Mouse (Mus musculus) forebrain, embryonic 11.5 days (tissue): ENCODE data around the gene 4931440F15Rik. TPM values are rescaled to one million over a fixed set of nuclear protein-coding genes. Genes with fewer than 3 reads are reported as not detected.
"Not testable (repeated sequence)": the region's sequence is repeated elsewhere in the genome, so short reads cannot be mapped to it uniquely, and the experiment has no call there.

Source experiments
- ATAC-seq: fragments of 200-750 bp; cut with Nextera tagmentation; replicated peaks from 2 replicates; pipeline ENCODE4 v1.8.0; 2017; ENCODE audit warnings: moderate TSS enrichment; ENCODE audit not compliant: low FRiP score
- DNase-seq: peaks from one replicate; pipeline ENCODE4 v3.0.0-alpha.2; 2017; ENCODE audit warnings: low spot score
- H3K27ac ChIP-seq: fragments of 300-500 bp; sonication (generic); 2 replicates; pipeline ENCODE4 v1.5.1; 2014; ENCODE audit warnings: low read depth, low read length
- H3K27me3 ChIP-seq: fragments of 300-500 bp; sonication (generic); 2 replicates; pipeline ENCODE4 v1.6.1; 2014; ENCODE audit warnings: mild to moderate bottlenecking, low read length, mixed read lengths; ENCODE audit not compliant: control insufficient read depth, insufficient read depth
- H3K36me3 ChIP-seq: fragments of 300-500 bp; sonication (generic); 2 replicates; pipeline ENCODE4 v1.6.1; 2014; ENCODE audit warnings: mild to moderate bottlenecking, low read length, moderate library complexity, mixed read lengths; ENCODE audit not compliant: control insufficient read depth, insufficient read depth
- H3K4me1 ChIP-seq: fragments of 300-500 bp; sonication (generic); replicated peaks from 2 replicates; pipeline ENCODE4 v1.6.1; 2014; ENCODE audit warnings: low read length, mixed read lengths; ENCODE audit not compliant: control insufficient read depth, insufficient read depth
- H3K4me2 ChIP-seq: fragments of 300-500 bp; sonication (generic); 2 replicates; pipeline ENCODE4 v1.6.1; 2014; ENCODE audit warnings: low read depth, mild to moderate bottlenecking, low read length, moderate library complexity, mixed read lengths; ENCODE audit not compliant: severe bottlenecking
- H3K4me3 ChIP-seq: fragments of 300-500 bp; sonication (generic); 2 replicates; pipeline ENCODE4 v1.5.1; 2014; ENCODE audit warnings: low read depth, low read length
- H3K9ac ChIP-seq: fragments of 300-500 bp; sonication (generic); 2 replicates; pipeline ENCODE4 v1.6.1; 2014; ENCODE audit warnings: low read length
- H3K9me3 ChIP-seq: fragments of 300-500 bp; sonication (generic); 2 replicates; pipeline ENCODE4 v1.6.1; 2016; ENCODE audit warnings: low read length, mixed read lengths; ENCODE audit not compliant: control insufficient read depth
- WGBS: fragments of 180-500 bp; shearing (Covaris S2); extraction: QIAGEN DNeasy Blood & Tissue Kit; methylation state at CpG from one replicate; pipeline ENCODE4 v1.1.7; 2014; 5-methylcytosine and 5-hydroxymethylcytosine counted together
- polyA plus RNA-seq: library from polyadenylated mRNA; unstranded; fragments of >200 nt; fragmentation: Nextera tagmentation; extraction: Ambion mirVana; gene quantifications from 2 replicates; pipeline ENCODE4 v1.2.1, GENCODE M21; 2014

Gene 4931440F15Rik
- 0.13 and 0.24 TPM in 2 replicates for polyA plus RNA-seq

DNA sequence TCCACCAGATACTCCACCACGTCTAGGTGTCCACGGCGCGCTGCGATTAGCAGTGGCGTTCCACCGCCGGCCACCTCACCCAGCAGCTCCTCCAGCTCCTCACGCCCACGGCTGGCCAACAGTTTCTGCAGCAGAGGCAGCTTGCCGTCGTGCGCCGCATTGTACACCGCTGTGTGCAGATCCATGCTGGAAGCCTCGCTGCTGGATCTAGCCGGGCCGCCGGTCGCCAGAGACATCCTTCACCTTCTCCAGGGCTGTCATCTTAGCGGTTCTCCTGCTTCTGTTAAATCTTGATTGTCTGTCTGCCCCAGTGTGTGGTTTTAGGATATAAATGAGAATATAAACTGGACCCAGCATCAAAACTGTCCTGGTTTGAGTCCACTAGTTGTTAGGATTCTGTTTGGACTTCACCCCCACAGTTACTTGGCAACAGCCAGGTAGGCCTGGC is at the start of gene 4931440F15Rik:
Gene 4931440F15Rik, minus strand, starts transcription at position 398 of the 448 bp plus-strand sequence.
- not testable (repeated sequence) for H3K27me3 ChIP-seq, H3K4me3 ChIP-seq, H3K9ac ChIP-seq, DNase-seq, H3K9me3 ChIP-seq, ATAC-seq, H3K4me1 ChIP-seq, H3K27ac ChIP-seq, H3K36me3 ChIP-seq
- H3K4me2 ChIP-seq: peak within 1 kb of the TSS; percentile 31; the same call in 1 of the 2 replicates
- 46% methylated on average over 21 of the region's 21 CpGs for WGBS

GRCm38 (mm10) chr11:29874781-29875180 is 49.3 kb upstream of the 4931440F15Rik start:
- WGBS: 70% methylated on average over 1 of the region's 1 CpGs
- H3K27me3 ChIP-seq, DNase-seq: not testable (repeated sequence)

DNA sequence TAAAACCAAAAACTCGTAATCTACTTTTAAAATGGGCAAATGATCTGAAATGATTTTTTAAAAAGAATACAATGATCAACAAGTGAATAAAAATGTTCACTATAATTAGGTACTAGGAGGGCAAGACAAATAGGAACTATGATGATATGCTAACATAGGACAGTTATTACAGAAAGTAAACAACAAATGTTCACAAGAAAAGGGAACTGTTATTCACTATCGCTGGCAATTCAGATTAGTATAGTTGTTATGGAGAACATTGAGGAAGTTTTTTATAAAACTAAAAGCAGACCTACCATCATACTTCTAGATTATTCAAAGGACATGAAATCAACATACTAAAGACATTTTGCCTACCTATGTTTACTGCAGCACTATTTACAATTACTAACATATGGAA is 44.7 kb upstream of the 4931440F15Rik start:
- WGBS: 87% methylated on average over 2 of the region's 2 CpGs
- Histone ChIP-seq H3K9ac (no peak overlapping the region), H3K9me3 (no peaks in the 10 kb centered on the region), H3K4me2 (no peak overlapping the region), H3K36me3 (no peaks in the 10 kb centered on the region), H3K4me1 (no peaks in the 10 kb centered on the region), H3K27me3 (no peaks in the 10 kb centered on the region), H3K4me3 (no peak overlapping the region), H3K27ac (no peak overlapping the region)
- DNase-seq (no peak), ATAC-seq (no peak)

More at GRCm38 (mm10) chr11:29874781-29875180, 49.3 kb upstream of the 4931440F15Rik start:
- not testable (repeated sequence) for H3K27ac ChIP-seq, H3K36me3 ChIP-seq, ATAC-seq, H3K4me2 ChIP-seq, H3K9ac ChIP-seq, H3K9me3 ChIP-seq, H3K4me1 ChIP-seq, H3K4me3 ChIP-seq

- Histone ChIP-seq H3K9ac (no peak overlapping the region), H3K36me3 (no peaks in the 10 kb centered on the region), H3K27me3 (no peaks in the 10 kb centered on the region), H3K27ac (no peak overlapping the region), H3K4me3 (no peak overlapping the region), H3K4me2 (no peak overlapping the region), H3K4me1 (0 out of 2 replicates have a peak, but pooled peaks cover 2% of the 10 kb centered on the region), H3K9me3 (no peaks in the 10 kb centered on the region)
- no peak for ATAC-seq
- DNase-seq: no peak
Measured at GRCm38 (mm10) chr11:29864269-29864668, 38.8 kb upstream of the 4931440F15Rik start.

DNA sequence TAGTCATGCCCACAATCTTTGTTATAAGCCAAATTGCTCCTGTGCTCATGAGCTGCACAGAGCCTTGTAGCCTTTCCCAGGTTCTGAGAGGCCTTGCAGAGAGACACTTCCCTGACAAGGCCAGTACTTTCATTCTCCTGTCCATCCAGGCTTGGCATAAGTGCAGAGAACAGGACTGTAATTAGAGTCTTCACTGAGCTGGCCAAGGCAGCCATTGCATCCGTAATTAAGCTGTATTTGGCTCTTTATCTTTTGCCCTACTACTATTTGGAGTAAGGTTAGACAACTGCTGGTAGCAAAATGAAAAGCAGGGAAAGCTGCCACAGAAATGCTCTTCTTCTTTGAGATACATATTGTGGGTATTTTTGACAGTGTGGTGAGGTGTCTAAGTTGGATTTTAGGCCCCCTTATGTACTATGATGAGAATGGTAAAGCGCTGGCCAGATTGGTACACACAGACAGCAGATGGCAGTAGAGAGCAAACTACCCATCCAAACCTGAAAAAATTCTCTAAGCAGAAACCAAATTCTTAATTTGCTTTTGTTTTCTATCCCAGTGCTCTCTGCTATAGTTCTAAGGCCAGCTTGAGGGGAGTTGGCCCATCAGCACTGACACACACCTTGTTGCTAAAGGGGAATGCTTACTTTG is 36.4 kb upstream of the 4931440F15Rik start:
- WGBS: 34% methylated on average over 2 of the region's 2 CpGs
- ATAC-seq: peak; percentile 66

DNA sequence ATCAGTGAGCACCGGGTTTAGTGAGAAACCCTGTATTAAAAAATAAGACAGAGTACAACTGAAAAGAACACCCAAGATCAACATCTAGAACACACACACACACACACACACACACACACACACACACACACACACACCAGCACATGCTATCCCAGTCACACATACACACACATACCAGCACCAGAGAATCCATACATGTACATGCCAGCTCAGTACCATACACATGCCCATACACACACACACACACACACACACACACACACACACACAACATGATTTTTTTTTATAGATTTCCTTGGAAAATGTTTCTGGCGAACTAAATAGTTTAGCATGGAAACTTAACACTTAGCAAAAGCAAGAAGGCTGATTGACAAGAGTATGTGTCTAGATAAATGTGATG is 35.6 kb upstream of the 4931440F15Rik start:
- DNase-seq (no peak), ATAC-seq (no peak)
- Histone ChIP-seq H3K4me2 (no peak overlapping the region), H3K27me3 (no peaks in the 10 kb centered on the region), H3K9me3 (no peaks in the 10 kb centered on the region), H3K4me1 (0 out of 2 replicates have a peak, but pooled peaks cover 2% of the 10 kb centered on the region), H3K36me3 (no peaks in the 10 kb centered on the region), H3K4me3 (no peak overlapping the region), H3K9ac (no peak overlapping the region), H3K27ac (no peak overlapping the region)
- 69% methylated on average over 2 of the region's 2 CpGs for WGBS

More for the DNA sequence above, 36.4 kb upstream of the 4931440F15Rik start:
- H3K4me1 ChIP-seq: 0 out of 2 replicates have a peak, but pooled peaks cover 2% of the 10 kb centered on the region
- no peaks in the 10 kb centered on the region for H3K27me3 ChIP-seq
- H3K4me3 ChIP-seq: no peak overlapping the region
- no peaks in the 10 kb centered on the region for H3K36me3 ChIP-seq
- H3K9me3 ChIP-seq: no peaks in the 10 kb centered on the region
- no peak overlapping the region for H3K27ac ChIP-seq
- DNase-seq: peak; percentile 58
- H3K9ac ChIP-seq: no peak overlapping the region
- no peak overlapping the region for H3K4me2 ChIP-seq

- H3K27ac ChIP-seq: no peak overlapping the region
- no peak overlapping the region for H3K4me2 ChIP-seq
- 90% methylated on average over 3 of the region's 3 CpGs for WGBS
- DNase-seq (no peak), ATAC-seq (no peak)
- no peak overlapping the region for H3K4me3 ChIP-seq
- H3K36me3 ChIP-seq: no peaks in the 10 kb centered on the region
- no peak overlapping the region for H3K9ac ChIP-seq
- no peaks in the 10 kb centered on the region for H3K9me3 ChIP-seq
- H3K27me3 ChIP-seq: no peaks in the 10 kb centered on the region
- no peaks in the 10 kb centered on the region for H3K4me1 ChIP-seq
Measured at GRCm38 (mm10) chr11:29840606-29841227, 15.2 kb upstream of the 4931440F15Rik start.

GRCm38 (mm10) chr11:29839781-29840180 is 14.3 kb upstream of the 4931440F15Rik start:
- H3K9me3 ChIP-seq: no peaks in the 10 kb centered on the region
- no peak overlapping the region for H3K27ac ChIP-seq
- H3K4me3 ChIP-seq: no peak overlapping the region
- 78% methylated on average over 3 of the region's 3 CpGs for WGBS
- no peak overlapping the region for H3K4me2 ChIP-seq
- H3K36me3 ChIP-seq: no peaks in the 10 kb centered on the region
- no peaks in the 10 kb centered on the region for H3K27me3 ChIP-seq
- no peaks in the 10 kb centered on the region for H3K4me1 ChIP-seq
- DNase-seq (no peak), ATAC-seq (no peak)
- H3K9ac ChIP-seq: no peak overlapping the region
